Mouse (Mus musculus) forebrain, postnatal 0 days (tissue): ENCODE results near the gene Eef1a2. TPM values are rescaled to one million over a fixed set of nuclear protein-coding genes. Genes with fewer than 3 reads are reported as not detected.

Experiments used
- ATAC-seq: fragments of 200-750 bp; cut with Nextera tagmentation; 2 replicates; pipeline ENCODE4 v1.8.0; 2017; ENCODE audit warnings: mild to moderate bottlenecking, moderate library complexity
- DNase-seq: peaks from one replicate; pipeline ENCODE4 v3.0.0-alpha.2; 2015
- H3K27ac ChIP-seq: fragments of 300-500 bp; sonication (generic); 2 replicates; pipeline ENCODE4 v1.5.1; 2014; ENCODE audit warnings: low read depth, mild to moderate bottlenecking, antibody characterized with exemption, low read length, moderate library complexity, mixed read lengths
- H3K27me3 ChIP-seq: fragments of 300-500 bp; sonication (generic); 2 replicates; pipeline ENCODE4 v1.6.1; 2014; ENCODE audit warnings: mild to moderate bottlenecking, low read length, mixed read lengths; ENCODE audit not compliant: insufficient read depth
- H3K36me3 ChIP-seq: fragments of 300-500 bp; sonication (generic); 2 replicates; pipeline ENCODE4 v1.6.1; 2014; ENCODE audit warnings: mild to moderate bottlenecking, moderate library complexity; ENCODE audit not compliant: insufficient read depth
- H3K4me1 ChIP-seq: fragments of 300-500 bp; sonication (generic); 2 replicates; pipeline ENCODE4 v1.6.1; 2014; ENCODE audit warnings: antibody characterized with exemption; ENCODE audit not compliant: insufficient read depth
- H3K4me2 ChIP-seq: fragments of 300-500 bp; sonication (generic); 2 replicates; pipeline ENCODE4 v1.6.1; 2014; ENCODE audit warnings: low read depth, mild to moderate bottlenecking, moderate library complexity
- H3K4me3 ChIP-seq: fragments of 300-500 bp; sonication (generic); 2 replicates; pipeline ENCODE4 v1.5.1; 2014; ENCODE audit warnings: low read depth, low read length, mixed read lengths
- H3K9ac ChIP-seq: fragments of 300-500 bp; sonication (generic); 2 replicates; pipeline ENCODE4 v1.6.1; 2014; ENCODE audit warnings: mild to moderate bottlenecking
- H3K9me3 ChIP-seq: fragments of 300-500 bp; sonication (generic); 2 replicates; pipeline ENCODE4 v1.6.1; 2016; ENCODE audit warnings: low read length
- CTCF ChIP-seq: sonication (generic); IDR thresholded peaks from 2 replicates; pipeline ENCODE4 v1.5.1; 2016; ENCODE audit warnings: antibody characterized with exemption, control low read depth, low read depth
- WGBS: fragments of 180-500 bp; shearing (Covaris S2); extraction: QIAGEN DNeasy Blood & Tissue Kit; methylation state at CpG from one replicate; pipeline ENCODE4 v1.1.7; 2014; 5-methylcytosine and 5-hydroxymethylcytosine counted together
- polyA plus RNA-seq: library from polyadenylated mRNA; unstranded; fragments of >200 nt; fragmentation: Nextera tagmentation; extraction: Ambion mirVana; gene quantifications from 2 replicates; pipeline ENCODE4 v1.2.1, GENCODE M21; 2015
- total RNA-seq: library from RNA; depleted of rRNA; stranded (reverse); fragments of >200 nt; gene quantifications from 2 replicates; pipeline ENCODE4 v1.2.3, GENCODE M21; 2014

Gene Eef1a2
- total and polyA plus RNA-seq, 2 experiments from 2014 or later, result 17.5 to 218 TPM

DNA sequence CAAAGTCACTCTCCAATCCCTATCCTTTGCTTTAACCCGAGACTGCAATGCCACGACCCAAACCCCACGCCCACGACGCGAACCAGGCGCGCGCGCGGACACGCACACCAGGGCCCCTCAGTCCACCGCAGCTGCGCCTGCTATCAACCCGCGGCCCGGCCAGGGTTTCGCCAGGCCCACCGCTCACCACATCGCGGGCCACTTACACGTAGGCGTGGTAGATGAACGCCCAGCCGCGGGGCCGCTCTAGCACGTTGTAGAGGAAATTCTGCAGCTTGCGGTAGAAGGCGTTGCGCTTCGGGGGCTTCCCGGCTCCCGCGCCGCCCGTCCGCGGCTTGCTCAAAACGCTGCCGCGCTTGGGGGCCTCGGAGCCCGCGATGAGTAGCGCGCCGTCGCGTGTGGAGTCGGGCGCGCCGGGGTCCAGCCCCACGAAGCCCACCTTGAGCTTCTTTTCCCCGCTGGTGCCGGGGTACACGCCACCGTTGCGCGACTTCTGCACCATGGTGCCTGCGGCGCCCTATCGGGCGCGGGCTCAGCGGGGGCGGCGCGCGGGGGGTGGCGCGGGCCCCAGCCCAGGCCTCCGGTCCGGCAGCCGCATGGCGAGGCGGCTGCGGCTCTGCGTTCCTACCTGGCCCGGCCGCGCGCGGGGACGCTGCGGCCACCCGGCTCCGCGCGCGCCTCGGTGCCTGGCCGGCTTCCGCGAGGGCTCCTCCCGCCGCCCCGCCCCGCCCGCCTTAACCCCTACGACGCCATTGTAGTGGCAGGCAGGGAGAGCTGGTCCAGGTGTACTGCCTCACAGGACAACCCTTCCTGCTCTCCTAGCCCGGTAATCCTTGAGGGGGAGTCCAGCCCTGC lies 22.0 kb downstream of the Eef1a2 start, which contains the start of gene Kcnq2:
Gene Kcnq2 (minus strand): TSS at position 710 of the 855 bp plus-strand sequence.
- TF ChIP-seq CTCF, result no peak
- H3K27me3 ChIP-seq, result peaks cover 9% of the 10 kb centered on the region
- WGBS, result 2% methylated on average over 99 of the region's 104 CpGs
- H3K9ac ChIP-seq, result peak within 1 kb of the TSS; percentile 94
- H3K4me2 ChIP-seq, result peak within 1 kb of the TSS; percentile 74
- peak; percentile 65 for ATAC-seq
- peak within 1 kb of the TSS; percentile 81 for H3K4me3 ChIP-seq
- peak; percentile 75 for DNase-seq
- H3K36me3 ChIP-seq, result no peaks in the 10 kb centered on the region
- H3K4me1 ChIP-seq, result peaks cover 28% of the 10 kb centered on the region
- no peaks in the 10 kb centered on the region for H3K9me3 ChIP-seq
- H3K27ac ChIP-seq, result peak within 1 kb of the TSS; percentile 98

DNA sequence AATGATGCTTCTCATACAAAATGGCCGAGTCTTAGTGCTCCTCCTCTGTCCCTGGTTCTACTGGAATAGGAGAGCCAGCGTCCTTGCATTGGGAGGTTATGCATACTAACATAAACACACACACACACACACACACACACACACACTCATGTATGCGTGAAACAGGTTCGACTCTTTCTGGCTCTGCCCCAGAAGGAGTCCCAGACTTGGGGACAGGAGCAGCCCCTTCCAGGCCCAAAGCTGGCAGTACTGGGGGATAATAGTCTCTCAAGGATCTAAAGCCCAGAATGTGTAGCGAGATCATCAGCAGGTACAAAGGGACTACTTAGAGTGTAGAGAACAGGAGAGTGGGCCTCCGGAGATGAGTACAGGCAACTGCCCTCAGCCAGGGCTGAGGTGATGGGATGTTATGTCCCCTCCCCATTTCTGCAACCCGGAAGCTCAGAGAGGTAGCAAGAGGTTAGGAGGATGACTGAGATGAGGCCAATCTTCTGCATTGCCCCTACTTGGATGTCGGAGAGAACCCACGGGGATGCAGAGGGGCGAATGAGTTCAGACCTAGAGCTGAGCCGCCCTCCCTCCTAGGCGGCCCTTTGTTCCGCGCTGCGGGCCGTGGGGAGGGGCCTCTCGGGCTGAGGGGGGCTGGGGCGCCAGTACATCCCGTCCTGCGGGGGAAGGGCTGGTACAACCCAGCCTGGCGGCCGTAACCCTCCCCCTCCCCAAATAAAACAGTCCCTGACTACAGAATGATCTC lies 22.8 kb downstream of the Eef1a2 start:
- ATAC-seq (peak; percentile 91), DNase-seq (peak; percentile 81)
- peaks cover 5% of the 10 kb centered on the region; the same call in 1 of the 2 replicates for H3K27me3 ChIP-seq
- TF ChIP-seq CTCF, result no peak
- H3K4me1 ChIP-seq, result peaks cover 28% of the 10 kb centered on the region
- WGBS, result 5% methylated on average over 21 of the region's 22 CpGs
- H3K27ac ChIP-seq, result peak overlapping the region; percentile 98
- H3K36me3 ChIP-seq, result no peaks in the 10 kb centered on the region
- peak overlapping the region; percentile 81 for H3K4me3 ChIP-seq
- H3K9ac ChIP-seq, result peak overlapping the region; percentile 94
- H3K9me3 ChIP-seq, result no peaks in the 10 kb centered on the region
- peak overlapping the region; percentile 74 for H3K4me2 ChIP-seq

DNA sequence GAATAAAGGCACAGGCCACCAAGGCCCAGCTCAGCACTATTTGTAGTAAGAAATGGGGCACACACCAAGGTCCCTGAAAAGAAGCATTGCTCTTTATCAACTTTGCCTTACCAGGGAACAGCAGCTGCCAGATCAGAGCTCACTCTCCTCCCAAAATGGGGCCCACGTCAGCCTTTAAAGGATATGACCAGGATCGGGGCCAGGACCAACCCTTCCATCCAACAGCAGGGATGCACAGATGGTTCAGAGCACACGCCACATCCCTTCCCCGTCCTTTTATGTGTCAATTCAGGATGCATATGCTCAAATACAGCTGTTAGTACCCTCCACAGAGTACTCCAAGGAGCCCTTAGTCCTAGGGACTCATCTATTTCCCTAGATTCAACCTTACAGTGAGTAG lies 26.6 kb downstream of the Eef1a2 start:
- TF ChIP-seq CTCF, result no peak
- no peak for DNase-seq
- H3K9me3 ChIP-seq, result no peaks in the 10 kb centered on the region
- no peak for ATAC-seq
- peaks cover 29% of the 10 kb centered on the region for H3K4me1 ChIP-seq
- H3K4me3 ChIP-seq, result no peak overlapping the region
- no peak overlapping the region for H3K9ac ChIP-seq
- H3K27me3 ChIP-seq, result no peaks in the 10 kb centered on the region
- H3K36me3 ChIP-seq, result no peaks in the 10 kb centered on the region
- 46% methylated on average over 4 of the region's 4 CpGs for WGBS
- no peak overlapping the region for H3K27ac ChIP-seq
- H3K4me2 ChIP-seq, result no peak overlapping the region

DNA sequence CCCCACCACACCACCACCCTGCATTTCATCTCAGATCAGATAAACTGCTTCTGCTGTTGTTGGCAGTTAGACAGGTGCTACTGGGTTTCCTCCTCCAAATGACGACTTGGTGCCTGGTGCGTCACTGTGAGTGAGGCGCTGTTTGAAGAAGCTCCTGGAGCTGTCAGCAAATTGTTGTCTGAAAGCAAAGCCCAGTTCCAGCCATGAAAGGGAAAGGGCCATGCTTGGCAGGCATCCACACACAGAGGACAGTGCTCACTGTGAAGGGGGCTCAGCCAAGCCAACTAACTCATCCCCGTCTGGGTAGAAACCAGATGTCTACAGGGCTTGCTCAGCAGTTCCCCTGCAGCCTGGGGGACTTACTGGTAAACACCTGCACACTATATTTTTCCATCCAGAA lies 27.9 kb downstream of the Eef1a2 start:
- Histone ChIP-seq H3K4me1 (peaks cover 29% of the 10 kb centered on the region), H3K9me3 (no peaks in the 10 kb centered on the region), H3K27me3 (no peaks in the 10 kb centered on the region), H3K36me3 (no peaks in the 10 kb centered on the region), H3K4me2 (no peak overlapping the region), H3K27ac (no peak overlapping the region), H3K4me3 (no peak overlapping the region), H3K9ac (no peak overlapping the region)
- DNase-seq (no peak), ATAC-seq (no peak)
- no peak for TF ChIP-seq CTCF
- WGBS, result 48% methylated on average over 4 of the region's 4 CpGs

DNA sequence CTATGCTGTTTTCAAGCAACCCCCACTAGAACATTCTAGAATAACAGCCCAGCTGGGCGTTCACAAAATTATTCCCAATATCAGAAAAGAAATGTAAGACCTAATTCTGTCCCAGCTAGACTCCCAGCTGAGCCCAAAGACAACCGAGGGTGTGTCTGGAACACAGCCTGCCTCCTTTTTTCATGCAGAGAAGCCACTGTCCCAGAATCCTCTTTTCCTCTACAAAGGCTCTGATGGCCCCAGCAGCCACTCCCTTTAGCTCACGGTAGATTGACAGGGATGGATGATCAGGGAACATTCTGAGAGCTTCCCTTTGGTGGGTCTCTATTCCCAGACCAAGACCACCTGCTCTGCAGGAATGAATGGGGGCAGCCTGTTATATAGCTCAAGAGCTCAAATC lies 29.0 kb downstream of the Eef1a2 start:
- H3K4me2 ChIP-seq, result no peak overlapping the region
- H3K9me3 ChIP-seq, result no peaks in the 10 kb centered on the region
- H3K4me1 ChIP-seq, result peaks cover 25% of the 10 kb centered on the region
- ATAC-seq, result no peak
- 43% methylated on average over 3 of the region's 3 CpGs for WGBS
- H3K36me3 ChIP-seq, result no peaks in the 10 kb centered on the region
- no peaks in the 10 kb centered on the region for H3K27me3 ChIP-seq
- no peak overlapping the region for H3K27ac ChIP-seq
- no peak for TF ChIP-seq CTCF
- no peak for DNase-seq
- no peak overlapping the region for H3K4me3 ChIP-seq
- H3K9ac ChIP-seq, result no peak overlapping the region

DNA sequence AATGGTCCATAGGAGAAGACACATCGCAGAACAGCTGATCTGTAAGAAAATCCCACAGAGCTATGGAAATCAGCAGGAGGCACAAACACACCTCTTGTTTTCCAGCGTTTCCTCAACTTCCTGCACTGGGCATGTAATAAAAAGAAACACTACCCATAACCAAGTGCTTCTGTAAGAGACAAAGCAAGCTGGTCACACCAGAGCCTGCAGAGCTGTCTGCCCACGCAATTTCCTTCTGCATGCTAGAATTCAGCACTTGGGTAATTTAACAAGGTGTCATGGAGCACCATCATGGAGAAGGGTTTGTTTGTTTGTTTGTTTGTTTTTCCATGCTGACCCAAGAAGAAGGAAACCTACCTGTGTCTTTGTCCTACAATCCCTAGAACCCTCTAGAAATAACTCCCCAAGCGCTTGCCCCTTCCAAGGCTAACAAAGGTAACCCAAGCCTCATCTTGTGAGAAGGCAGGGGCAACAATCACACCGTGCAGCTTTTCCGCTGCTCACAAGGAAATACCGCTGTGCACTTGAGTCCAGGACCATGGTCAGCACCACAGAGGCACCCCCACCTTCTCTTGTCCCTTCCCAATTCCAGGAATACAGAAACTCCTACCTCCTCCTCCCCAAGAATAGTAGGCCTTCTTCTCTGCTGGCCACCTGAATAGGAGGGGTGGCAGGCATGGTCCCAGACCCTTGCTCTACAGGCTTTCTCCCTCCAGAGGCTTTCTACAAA lies 30.9 kb downstream of the Eef1a2 start:
- DNase-seq, result no peak
- Histone ChIP-seq H3K4me1 (peaks cover 25% of the 10 kb centered on the region), H3K4me2 (no peak overlapping the region), H3K27me3 (no peaks in the 10 kb centered on the region), H3K9me3 (no peaks in the 10 kb centered on the region), H3K9ac (no peak overlapping the region), H3K4me3 (no peak overlapping the region), H3K27ac (no peak overlapping the region), H3K36me3 (no peaks in the 10 kb centered on the region)
- TF ChIP-seq CTCF, result no peak
- 57% methylated on average over 7 of the region's 7 CpGs for WGBS
- no peak for ATAC-seq
